Mouse (Mus musculus) adrenal gland, postnatal 10 days (tissue): Measurements from ENCODE around the gene Smim6. TPM values are rescaled to one million over a fixed set of nuclear protein-coding genes. Genes with fewer than 3 reads are reported as not detected.

Experiments
- DNase-seq: peaks from one replicate; pipeline ENCODE4 v3.0.0; 2021; ENCODE audit warnings: mixed read lengths
- total RNA-seq, 2 experiments: library from RNA; stranded (reverse); gene quantifications; 2 replicates each; pipeline ENCODE4 v1.2.3; 2021

Smim6 gene
- total RNA-seq, 2 experiments from 2014 or later: 0.30 TPM; not detected in 1

GRCm38 (mm10) chr11:115901338-115902161 lies 10.3 kb upstream of the Smim6 start:
- DNase-seq: no peak

GRCm38 (mm10) chr11:115902177-115902576 lies 9.6 kb upstream of the Smim6 start:
- DNase-seq: no peak

GRCm38 (mm10) chr11:115902831-115903230 lies 9.0 kb upstream of the Smim6 start:
- DNase-seq: peak; percentile 65

GRCm38 (mm10) chr11:115903384-115904230 lies 8.2 kb upstream of the Smim6 start:
- peak; percentile 31 for DNase-seq

GRCm38 (mm10) chr11:115904231-115904955 lies 7.4 kb upstream of the Smim6 start:
- DNase-seq: no peak

- peak; percentile 61 for DNase-seq
These were observed 6.6 kb upstream of the Smim6 start for GRCm38 (mm10) chr11:115904956-115905790.

- DNase-seq: peak; percentile 38
These were observed 5.7 kb upstream of the Smim6 start for GRCm38 (mm10) chr11:115906116-115906515.

- DNase-seq: no peak
These were observed 5.3 kb upstream of the Smim6 start for GRCm38 (mm10) chr11:115906521-115906920.

- DNase-seq: no peak
These were observed 669 bp upstream of the Smim6 start for GRCm38 (mm10) chr11:115911134-115911561.

- DNase-seq: no peak
These were observed 4.8 kb downstream of the Smim6 start for GRCm38 (mm10) chr11:115916579-115916978.

- no peak for DNase-seq
These were observed 6.8 kb downstream of the Smim6 start for GRCm38 (mm10) chr11:115918637-115919036.

GRCm38 (mm10) chr11:115919073-115919472 lies 7.3 kb downstream of the Smim6 start:
- DNase-seq: no peak

- DNase-seq: peak; percentile 69
These were observed 8.4 kb downstream of the Smim6 start for GRCm38 (mm10) chr11:115920110-115920818.

- no peak for DNase-seq
These were observed 10.2 kb downstream of the Smim6 start for GRCm38 (mm10) chr11:115921986-115922385.

- DNase-seq: no peak
These were observed 17.2 kb downstream of the Smim6 start for GRCm38 (mm10) chr11:115929031-115929430.

GRCm38 (mm10) chr11:115929818-115930217 lies 18.0 kb downstream of the Smim6 start:
- DNase-seq: no peak

GRCm38 (mm10) chr11:115931235-115931634 lies 19.4 kb downstream of the Smim6 start:
- no peak for DNase-seq

- DNase-seq: peak; percentile 98
These were observed 21.4 kb downstream of the Smim6 start, which contains the start of the genes Sap30bp and Recql5 for GRCm38 (mm10) chr11:115933108-115933746. Gene Sap30bp (plus strand): TSS chr11:115933282. Gene Recql5 (minus strand): TSS chr11:115933477.

GRCm38 (mm10) chr11:115933747-115934110 lies 21.9 kb downstream of the Smim6 start:
- DNase-seq: no peak

GRCm38 (mm10) chr11:115939690-115940329 lies 28.0 kb downstream of the Smim6 start:
- DNase-seq: peak; percentile 74
